Mouse (Mus musculus) CH12.LX (cell line): Measurements from ENCODE around the gene Rell1. TPM values are rescaled to one million over a fixed set of nuclear protein-coding genes. Genes with fewer than 3 reads are reported as not detected.

Experiments used
- DNase-seq: peaks from one replicate; pipeline ENCODE4 v3.0.0-alpha.2; 2013; ENCODE audit errors: extremely low read depth
- H3K27ac ChIP-seq: 2 replicates; pipeline ENCODE4 v1.5.1; 2012; ENCODE audit warnings: low read depth, mild to moderate bottlenecking, control low read depth, moderate library complexity; ENCODE audit not compliant: insufficient read depth
- H3K27me3 ChIP-seq: replicated peaks from 2 replicates; pipeline ENCODE3; 2012; ENCODE audit warnings: inconsistent platforms
- H3K36me3 ChIP-seq, 2 experiments: replicated peaks in 1 of 2; 2 replicates each; pipeline versions ENCODE3 to v1.6.1; 2012; ENCODE audit warnings: inconsistent platforms in 1 of 2, low read length in 1 of 2, mild to moderate bottlenecking in 1 of 2, mixed read lengths in 1 of 2, moderate library complexity in 1 of 2; ENCODE audit not compliant: control insufficient read depth in 1 of 2, insufficient read depth in 1 of 2
- H3K4me1 ChIP-seq, 2 experiments: 2 replicates each; pipeline ENCODE4 v1.6.1; 2012; ENCODE audit warnings: inconsistent platforms in 1 of 2, moderate library complexity in 1 of 2; ENCODE audit not compliant: insufficient read depth in 2 of 2, control insufficient read depth in 1 of 2
- H3K4me2 ChIP-seq: 2 replicates; pipeline ENCODE4 v1.6.1; 2012; ENCODE audit warnings: low read depth, mild to moderate bottlenecking, control low read depth; ENCODE audit not compliant: poor library complexity, insufficient read depth, severe bottlenecking
- H3K4me3 ChIP-seq, 3 experiments: fragments of 150-350 bp in 1 of 3; sonication (generic) in 1 of 3; replicated peaks in 1 of 3; 2 replicates each; pipeline versions ENCODE3 to v1.5.1; 2011 to 2012; ENCODE audit warnings: low read depth in 2 of 3, low read length in 2 of 3, mild to moderate bottlenecking in 2 of 3, moderate library complexity in 2 of 3, control low read depth in 1 of 3, improper control_type of control experiment in 1 of 3, inconsistent platforms in 1 of 3, mixed read lengths in 1 of 3; ENCODE audit not compliant: poor library complexity in 1 of 3
- H3K79me2 ChIP-seq: replicated peaks from 2 replicates; pipeline ENCODE4 v1.6.1; 2012; ENCODE audit warnings: mild to moderate bottlenecking, moderate library complexity; ENCODE audit not compliant: control insufficient read depth, poor library complexity, insufficient read depth, severe bottlenecking; ENCODE audit errors: extremely low read depth
- H3K9ac ChIP-seq: 2 replicates; pipeline ENCODE4 v1.6.1; 2012; ENCODE audit warnings: low read depth, mild to moderate bottlenecking, control low read depth, moderate library complexity; ENCODE audit not compliant: insufficient read depth
- H3K9me3 ChIP-seq: replicated peaks from 2 replicates; pipeline ENCODE3; 2012; ENCODE audit warnings: low read length, inconsistent platforms, mixed read lengths
- BHLHE40 ChIP-seq: IDR thresholded peaks from 2 replicates; pipeline ENCODE4 v1.6.1; 2011; ENCODE audit warnings: mild to moderate bottlenecking, low read depth, low read length, improper control_type of control experiment
- CHD2 ChIP-seq: IDR thresholded peaks from 2 replicates; pipeline ENCODE4 v1.6.1; 2011; ENCODE audit warnings: low read length, improper control_type of control experiment
- ETS1 ChIP-seq: conservative IDR thresholded peaks from 2 replicates; pipeline ENCODE4 v1.6.1; 2012; ENCODE audit warnings: low read depth, mild to moderate bottlenecking, inconsistent platforms, low read length, improper control_type of control experiment, moderate library complexity
- GABPA ChIP-seq: IDR thresholded peaks from 2 replicates; pipeline ENCODE4 v1.6.1; 2012; ENCODE audit warnings: low read depth, low read length, improper control_type of control experiment, inconsistent platforms; ENCODE audit not compliant: insufficient replicate concordance
- HCFC1 ChIP-seq: IDR thresholded peaks from 2 replicates; pipeline ENCODE4 v1.6.1; 2012; ENCODE audit warnings: low read depth, mild to moderate bottlenecking, inconsistent platforms, low read length, improper control_type of control experiment
- IRF4 ChIP-seq: IDR thresholded peaks from 2 replicates; pipeline ENCODE4 v1.6.1; 2014; ENCODE audit warnings: low read depth, mild to moderate bottlenecking, inconsistent platforms, low read length, improper control_type of control experiment
- MAFK ChIP-seq: IDR thresholded peaks from 2 replicates; pipeline ENCODE4 v1.6.1; 2011; ENCODE audit warnings: low read length, improper control_type of control experiment; ENCODE audit not compliant: insufficient replicate concordance
- MAZ ChIP-seq: IDR thresholded peaks from 2 replicates; pipeline ENCODE4 v1.6.1; 2012; ENCODE audit warnings: low read depth, mild to moderate bottlenecking, inconsistent platforms, low read length, improper control_type of control experiment, moderate library complexity
- MXI1 ChIP-seq: IDR thresholded peaks from 2 replicates; pipeline ENCODE4 v1.6.1; 2011; ENCODE audit warnings: mild to moderate bottlenecking, low read depth, low read length, improper control_type of control experiment
- MYC ChIP-seq: IDR thresholded peaks from 2 replicates; pipeline ENCODE4 v1.6.1; 2011; ENCODE audit warnings: low read depth, mild to moderate bottlenecking, improper control_type of control experiment, low read length
- RAD21 ChIP-seq: IDR thresholded peaks from 2 replicates; pipeline ENCODE4 v1.6.1; 2011; ENCODE audit warnings: low read depth, mild to moderate bottlenecking, low read length, improper control_type of control experiment, moderate library complexity
- SIN3A ChIP-seq: IDR thresholded peaks from 2 replicates; pipeline ENCODE4 v1.6.1; 2012; ENCODE audit warnings: low read length, improper control_type of control experiment, inconsistent platforms
- SMC3 ChIP-seq: IDR thresholded peaks from 2 replicates; pipeline ENCODE4 v1.6.1; 2011; ENCODE audit warnings: low read depth, low read length, improper control_type of control experiment
- UBTF ChIP-seq: IDR thresholded peaks from 2 replicates; pipeline ENCODE4 v1.6.1; 2012; ENCODE audit warnings: low read depth, mild to moderate bottlenecking, inconsistent platforms, low read length, improper control_type of control experiment, moderate library complexity
- ZC3H11A ChIP-seq: IDR thresholded peaks from 2 replicates; pipeline ENCODE4 v1.6.1; 2012; ENCODE audit warnings: low read depth, mild to moderate bottlenecking, inconsistent platforms, low read length, improper control_type of control experiment
- ZKSCAN1 ChIP-seq: IDR thresholded peaks from 2 replicates; pipeline ENCODE4 v1.6.1; 2012; ENCODE audit warnings: low read depth, inconsistent platforms, low read length, improper control_type of control experiment, borderline replicate concordance
- ZMIZ1 ChIP-seq: IDR thresholded peaks from 2 replicates; pipeline ENCODE4 v1.6.1; 2012; ENCODE audit warnings: low read depth, mild to moderate bottlenecking, inconsistent platforms, low read length, improper control_type of control experiment
- ZNF384 ChIP-seq: IDR thresholded peaks from 2 replicates; pipeline ENCODE4 v1.6.1; 2012; ENCODE audit warnings: low read depth, low read length, improper control_type of control experiment, inconsistent platforms
- dilution Hi-C: fragments of 300-500 bp; cut with MboI; formaldehyde crosslinking; loops from 2 replicates; pipeline ENCODE4 v1.14.3; 2020; ENCODE audit warnings: low sequenced_read_pairs; ENCODE audit not compliant: extremely low pct_unique_long_range_greater_than_20kb, extremely low pct_ligation_motif_present
- in situ Hi-C: fragments of 300-500 bp; cut with MboI; formaldehyde crosslinking; loops from 3 replicates; pipeline ENCODE4 v1.14.3; 2019; ENCODE audit warnings: low sequenced_read_pairs, low pct_ligation_motif_present, low pct_unique_long_range_greater_than_20kb, mixed read lengths
- polyA plus RNA-seq: library from polyadenylated mRNA; unstranded; fragments of >175 nt; gene quantifications from 2 replicates; pipeline ENCODE4 v1.2.1, GENCODE M21; 2012; ENCODE audit warnings: low read depth; ENCODE audit not compliant: insufficient read length
- total RNA-seq, 2 experiments: library from RNA; depleted of rRNA; stranded (reverse); fragments of 300-350 nt in 1 of 2; fragments of >200 nt in 1 of 2; gene quantifications; 2 replicates each; pipeline ENCODE4 v1.2.3; 2012 to 2014

Gene Rell1
- total and polyA plus RNA-seq, 3 experiments = 1.4 to 1.6 (median 1.5) TPM

DNA sequence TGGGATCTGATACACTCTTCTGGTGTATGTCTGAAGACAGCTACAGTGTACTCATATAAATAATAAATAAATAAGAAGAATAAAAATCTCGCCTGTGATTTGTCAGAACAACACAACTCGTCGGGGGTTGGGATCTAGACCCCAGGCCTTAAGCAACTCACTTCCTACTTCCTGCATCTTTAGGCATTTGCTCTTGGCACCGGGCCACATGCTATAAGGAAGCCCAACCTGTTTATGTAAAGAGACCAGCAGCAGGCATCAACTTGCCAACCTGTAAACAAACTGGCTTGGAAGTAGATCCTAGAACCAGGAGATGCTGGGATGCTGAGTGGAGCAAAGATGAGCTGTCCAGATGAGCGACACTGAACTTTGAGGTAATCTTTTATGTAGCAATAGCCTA, 26.8 kb downstream of the Rell1 start:
- H3K36me3 ChIP-seq = peaks cover 0 to 3% of the 10 kb centered on the region in 2 experiments
- no peaks in the 10 kb centered on the region for H3K9me3 ChIP-seq
- no peak overlapping the region for H3K4me2 ChIP-seq
- dilution Hi-C loops (no loop called here), in situ Hi-C loops (no loop called here)
- H3K4me1 ChIP-seq = peaks cover 11 to 41% of the 10 kb centered on the region in 2 experiments
- H3K79me2 ChIP-seq = no peaks in the 10 kb centered on the region
- no peak overlapping the region for H3K27ac ChIP-seq
- H3K27me3 ChIP-seq = no peaks in the 10 kb centered on the region
- TF ChIP-seq ETS1 (no peak), UBTF (no peak), MXI1 (no peak), HCFC1 (no peak)
- no peak overlapping the region for H3K9ac ChIP-seq
- no peak for DNase-seq
- H3K4me3 ChIP-seq = no peak overlapping the region

DNA sequence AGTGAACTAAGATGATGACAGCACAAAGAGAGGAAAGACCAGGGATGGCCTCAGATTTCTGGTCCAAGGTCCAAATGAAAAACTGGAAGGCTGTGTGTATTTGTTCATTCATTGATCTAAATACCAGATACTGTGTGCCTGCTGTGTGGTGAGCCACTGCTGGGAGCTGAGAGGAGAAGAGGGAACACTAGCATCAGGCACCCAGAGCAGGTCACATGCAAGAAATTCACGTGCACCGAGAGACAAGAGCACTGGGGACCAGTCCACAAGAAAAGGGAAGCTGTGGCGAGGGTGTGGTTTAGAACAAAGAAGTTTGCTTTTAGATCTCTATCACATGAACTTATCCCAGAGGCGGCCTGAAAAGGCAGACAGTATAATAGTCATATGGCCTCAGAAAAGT, 30.1 kb downstream of the Rell1 start:
- TF ChIP-seq ETS1 = peak; percentile 13; the same call in 1 of the 2 replicates
- no peak for TF ChIP-seq SIN3A
- peak; percentile 96 for TF ChIP-seq BHLHE40
- Histone ChIP-seq H3K4me1 (peaks cover 7 to 32% of the 10 kb centered on the region in 2 experiments), H3K27ac (no peak overlapping the region), H3K79me2 (no peaks in the 10 kb centered on the region), H3K4me2 (no peak overlapping the region), H3K9me3 (no peaks in the 10 kb centered on the region), H3K27me3 (no peaks in the 10 kb centered on the region), H3K4me3 (no peak overlapping the region), H3K9ac (no peak overlapping the region), H3K36me3 (peaks cover 0 to 18% of the 10 kb centered on the region in 2 experiments)
- in situ Hi-C loops (no loop called here), dilution Hi-C loops (no loop called here)
- peak; percentile 64 for DNase-seq

DNA sequence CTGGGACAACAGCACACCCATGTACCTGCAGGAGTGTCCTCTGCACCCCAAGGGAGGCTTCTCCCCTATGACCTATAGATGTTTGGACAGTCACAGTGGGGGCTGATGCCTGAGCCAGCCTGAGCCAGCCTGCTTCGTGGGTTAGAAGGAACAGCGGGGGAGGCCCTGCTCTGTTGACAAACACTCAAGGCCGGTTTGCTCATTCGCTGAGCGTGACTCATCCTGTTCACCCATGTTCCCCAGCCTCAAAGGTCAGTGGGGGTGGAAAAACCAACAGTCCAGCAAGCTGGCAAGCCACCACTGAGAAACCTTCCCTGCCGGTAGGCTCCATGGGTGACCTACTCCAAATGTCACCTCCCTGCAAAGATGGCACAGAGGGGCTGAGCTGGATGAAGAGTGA, 32.0 kb downstream of the Rell1 start:
- Histone ChIP-seq H3K27me3 (no peaks in the 10 kb centered on the region), H3K4me1 (peaks cover 3 to 25% of the 10 kb centered on the region in 2 experiments), H3K9me3 (no peaks in the 10 kb centered on the region), H3K79me2 (no peaks in the 10 kb centered on the region), H3K4me3 (no peak overlapping the region), H3K4me2 (no peak overlapping the region), H3K36me3 (peaks cover 0 to 23% of the 10 kb centered on the region in 2 experiments), H3K9ac (no peak overlapping the region), H3K27ac (no peak overlapping the region)
- no peak for DNase-seq
- TF ChIP-seq GABPA (no peak), ZKSCAN1 (no peak), ZMIZ1 (no peak), MAFK (no peak), ETS1 (no peak), RAD21 (no peak), SIN3A (no peak), HCFC1 (no peak), BHLHE40 (no peak), MYC (no peak), MAZ (no peak), IRF4 (no peak), CHD2 (no peak), ZNF384 (no peak), ZC3H11A (no peak), SMC3 (no peak)
- in situ Hi-C loops = no loop called here
- dilution Hi-C loops = no loop called here
